Mouse (Mus musculus) c-Kit-negative CD71-positive TER-119-positive erythroid progenitor cells, embryonic 14.5 days (primary cell): Measurements from ENCODE around the gene Gm28035.

Experiments
- DNase-seq: peaks from one replicate; pipeline ENCODE4 v3.0.0-alpha.2; 2013; ENCODE audit warnings: low read depth, low spot score

Gm28035 gene

DNA sequence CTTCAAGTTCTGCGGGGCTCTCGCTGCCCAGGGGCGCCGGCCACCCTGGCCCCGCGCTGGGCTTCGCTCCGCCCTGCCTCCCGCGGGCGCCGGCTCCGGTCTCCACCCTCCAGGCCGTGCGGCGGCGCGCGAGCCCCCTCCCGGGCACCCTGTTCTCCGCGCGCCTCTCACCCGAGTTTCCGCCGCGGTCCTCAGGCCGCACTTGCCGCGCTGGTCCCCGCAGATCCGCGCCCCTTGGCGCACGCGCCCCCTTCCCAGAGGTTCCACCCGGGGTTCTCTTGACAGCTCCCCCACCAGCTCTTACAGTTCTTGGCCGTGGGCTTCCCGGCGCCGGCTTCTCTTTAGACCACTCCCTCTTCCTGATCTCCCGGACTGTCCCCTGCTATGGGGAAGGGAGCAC, 2.5 kb upstream of the Gm28035 start:
- DNase-seq: no peak

DNA sequence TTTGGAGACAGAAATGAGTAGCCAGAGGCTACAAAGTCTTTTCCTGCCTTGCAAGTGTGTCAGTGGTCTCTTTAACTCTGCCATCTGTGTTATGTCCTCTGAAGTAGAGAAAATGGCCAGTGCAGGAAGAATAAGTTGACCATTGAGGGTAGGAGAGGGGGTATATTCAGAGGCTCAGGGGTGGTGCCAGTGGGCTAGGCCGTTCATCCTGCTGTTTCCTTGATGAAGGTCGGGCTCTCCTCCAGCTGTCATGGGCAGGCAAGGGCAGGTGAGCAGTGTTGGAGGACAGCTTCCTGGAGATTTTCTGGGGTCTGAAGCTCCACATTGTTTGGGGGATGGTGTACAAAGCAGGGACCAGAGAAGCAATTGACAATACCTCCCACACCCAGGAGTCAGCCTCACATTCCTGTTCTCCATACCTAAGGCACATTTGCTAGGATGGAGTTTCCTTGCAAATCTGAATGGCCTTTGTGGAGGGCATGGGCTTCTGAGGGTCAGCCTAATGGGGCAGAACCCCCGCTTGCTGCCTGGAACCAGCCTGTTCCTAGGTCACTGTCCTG, 1.4 kb upstream of the Gm28035 start:
- DNase-seq: no peak

DNA sequence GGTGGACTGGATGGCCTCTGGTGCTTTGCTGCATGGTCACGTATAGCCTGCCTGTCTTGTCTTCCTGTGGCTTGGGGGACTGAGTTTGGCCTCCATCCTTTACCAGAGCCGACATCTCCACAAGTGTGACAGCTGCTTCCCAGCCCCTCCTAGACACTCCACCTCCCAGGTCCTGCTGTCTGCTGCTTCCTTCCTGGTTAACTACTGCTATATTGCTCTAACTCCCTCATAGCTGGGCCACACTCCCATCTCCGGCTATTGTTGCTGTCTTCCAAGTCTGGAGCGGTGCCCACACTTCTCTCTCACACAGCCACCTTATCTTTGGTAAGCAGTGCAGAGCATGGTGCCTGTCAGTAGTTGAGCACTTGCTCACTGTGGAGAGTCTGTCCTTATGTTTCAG, 590 bp upstream of the Gm28035 start:
- DNase-seq: no peak

DNA sequence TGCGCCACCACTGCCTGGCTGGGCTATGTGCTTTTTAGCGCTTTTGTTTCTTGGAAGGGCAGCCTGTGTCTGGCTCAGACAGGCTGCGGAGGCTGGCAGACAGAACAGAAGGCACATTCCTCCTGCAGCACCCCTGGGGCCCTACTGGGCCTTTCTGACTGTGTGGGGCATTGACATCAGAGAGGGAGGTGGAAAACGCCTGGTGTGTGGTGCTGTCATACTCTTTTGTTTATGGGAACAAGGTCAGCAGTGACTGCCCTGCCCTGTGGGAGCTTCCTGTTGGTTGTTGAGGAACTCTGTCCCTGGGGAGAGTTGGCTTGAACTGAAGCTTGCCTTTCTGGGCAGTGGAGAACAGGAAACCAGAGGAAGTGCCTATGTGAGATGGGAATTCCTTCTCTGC, 2.1 kb downstream of the Gm28035 start:
- no peak for DNase-seq

DNA sequence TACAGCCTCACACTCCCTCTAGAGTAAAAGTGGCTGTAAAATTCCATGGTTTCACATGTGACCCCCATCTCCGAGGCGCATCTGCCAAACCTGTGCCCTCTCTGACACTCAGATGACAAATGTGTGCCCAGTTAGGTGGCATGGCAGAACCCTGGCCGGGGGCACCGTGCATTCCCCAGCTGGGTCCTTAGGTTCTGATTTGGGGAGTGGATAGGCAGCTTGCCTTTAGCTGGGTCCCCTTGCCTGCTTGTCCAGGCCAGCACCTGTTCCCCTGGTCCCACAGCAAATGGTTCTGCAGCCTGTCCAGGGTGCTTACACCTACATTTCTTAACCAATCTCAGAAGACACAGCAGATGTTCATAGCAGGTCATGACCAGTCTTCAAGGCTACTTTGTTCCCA, 3.0 kb downstream of the Gm28035 start:
- DNase-seq: no peak

DNA sequence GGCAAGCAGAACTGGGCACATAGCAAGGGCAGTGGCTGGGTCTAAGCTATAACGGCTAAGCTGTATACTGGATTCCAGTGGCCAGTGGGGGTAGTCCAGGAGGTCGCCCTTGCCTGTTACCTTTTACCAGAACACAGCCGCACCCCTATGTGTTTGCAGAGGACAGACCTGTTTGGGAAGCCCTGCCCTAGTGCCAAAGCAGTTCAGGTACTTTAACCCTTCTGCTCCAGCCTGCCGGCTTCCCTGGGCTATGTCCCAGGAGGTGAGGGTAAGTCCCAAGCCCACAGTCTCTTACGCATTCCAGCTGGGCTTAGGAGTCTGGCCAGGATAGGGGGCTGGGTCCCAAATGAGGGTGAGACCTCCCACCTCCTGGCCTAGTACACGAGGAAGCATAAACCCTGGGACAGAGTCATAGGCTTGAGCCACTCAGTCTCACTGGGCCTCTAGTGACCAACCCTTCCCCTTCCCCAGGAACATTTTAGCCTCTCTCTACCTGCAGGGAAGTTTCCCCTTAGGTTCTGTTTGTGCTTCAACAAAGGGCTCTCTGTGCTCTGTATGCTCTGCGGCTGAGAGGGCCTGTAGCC, 4.3 kb downstream of the Gm28035 start:
- no peak for DNase-seq

DNA sequence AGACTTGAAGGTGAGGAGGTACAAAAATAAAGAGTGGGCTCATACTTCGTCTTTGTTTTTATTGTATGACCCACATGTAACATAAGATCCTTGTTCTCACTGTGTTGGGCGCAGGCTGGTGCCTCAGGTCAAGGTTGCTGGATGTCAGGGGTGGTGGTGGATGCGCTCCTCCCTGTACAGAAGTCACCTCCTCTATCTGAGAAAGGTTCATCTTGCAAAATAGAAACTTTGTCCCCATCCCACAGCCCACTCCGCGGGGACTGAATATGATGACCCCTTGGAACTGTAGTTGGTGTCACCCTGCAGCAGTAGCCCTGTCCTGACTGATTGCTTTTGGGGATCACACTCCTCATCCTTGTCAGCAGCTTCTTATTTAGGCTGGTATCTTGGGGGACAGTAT, 6.7 kb downstream of the Gm28035 start:
- no peak for DNase-seq

DNA sequence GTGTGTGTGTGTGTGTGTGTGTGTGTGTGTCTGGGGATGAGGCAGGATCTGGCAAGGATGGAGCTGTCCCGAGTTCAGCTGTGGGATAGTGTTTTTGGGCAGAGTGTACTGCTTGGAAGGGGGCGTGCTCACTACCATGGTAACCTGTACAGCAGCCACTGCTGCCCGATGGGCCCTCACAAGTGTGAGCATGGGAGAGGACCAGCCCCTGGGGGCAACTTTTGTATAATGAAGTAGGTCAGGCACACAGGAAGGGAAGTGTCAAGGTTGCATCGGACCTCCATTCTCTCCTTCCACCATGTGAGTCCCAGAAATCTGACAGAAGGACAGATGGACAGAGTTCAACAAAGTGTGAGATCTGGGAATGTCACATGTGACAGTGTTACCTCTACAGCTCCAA, 7.3 kb downstream of the Gm28035 start:
- DNase-seq: no peak

DNA sequence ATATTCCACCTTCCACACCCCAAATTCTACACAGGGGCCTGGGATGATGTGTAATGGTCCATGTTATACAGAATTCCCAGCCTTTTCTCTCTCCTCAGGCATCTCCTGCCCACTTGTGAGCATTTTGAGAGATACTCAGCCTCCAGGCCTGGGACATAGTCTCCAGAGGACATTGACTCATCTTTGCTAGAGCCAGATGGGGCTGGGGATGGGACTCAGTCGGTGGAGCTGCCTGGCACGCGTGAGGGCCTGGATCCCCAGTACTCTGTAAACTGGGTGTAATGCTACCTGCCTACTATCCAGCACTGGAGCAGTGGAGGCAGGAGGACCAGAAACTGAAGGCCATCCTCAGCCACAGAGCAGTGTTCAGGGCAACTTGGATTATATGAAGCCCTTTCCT, 8.8 kb downstream of the Gm28035 start:
- no peak for DNase-seq

DNA sequence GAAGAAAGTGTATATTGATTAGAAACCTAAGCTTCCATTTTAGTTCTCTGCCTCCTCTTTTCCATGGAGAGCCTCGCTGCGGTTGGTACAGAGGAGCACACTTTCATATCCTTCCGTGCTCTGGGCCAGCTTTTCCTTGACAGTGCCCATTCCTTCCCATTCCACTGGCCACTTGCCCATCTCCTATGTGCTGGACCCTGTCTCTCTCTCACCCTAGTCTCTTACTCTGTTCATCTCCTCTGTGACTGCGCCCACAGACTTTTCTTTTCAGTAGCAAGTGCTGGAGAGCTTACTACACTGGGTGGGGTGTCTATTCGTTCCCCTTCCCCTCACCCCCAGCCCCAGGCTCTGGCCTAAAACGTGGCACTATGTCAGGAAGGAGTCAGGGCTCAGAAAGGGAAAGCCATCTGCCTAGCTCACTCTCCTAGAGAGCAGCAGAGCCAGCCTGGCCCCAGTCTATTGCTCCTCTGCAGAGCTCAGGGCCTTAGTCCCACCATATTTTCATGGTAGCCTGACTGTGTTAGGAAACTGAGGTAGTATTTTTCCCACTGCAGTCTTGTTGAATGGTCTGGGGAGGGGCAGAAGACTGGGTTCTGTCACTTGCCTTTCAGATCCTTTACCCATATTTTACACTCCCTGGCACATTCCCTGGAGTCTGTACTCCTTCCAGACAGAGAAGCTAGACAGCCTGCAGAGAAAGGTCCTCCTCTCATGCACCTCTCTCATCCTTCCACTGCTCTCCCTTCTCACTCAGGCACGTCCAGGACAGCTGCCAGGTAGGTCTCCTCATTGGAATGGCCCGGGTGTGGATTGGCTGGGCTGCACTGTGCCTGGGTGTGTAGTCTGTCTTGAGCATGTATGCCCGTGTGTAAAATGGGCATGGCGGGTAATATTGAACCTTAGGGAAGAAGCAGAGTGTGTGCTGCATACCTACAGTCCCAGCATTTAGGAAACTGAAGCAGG, 10.1 kb downstream of the Gm28035 start:
- no peak for DNase-seq

DNA sequence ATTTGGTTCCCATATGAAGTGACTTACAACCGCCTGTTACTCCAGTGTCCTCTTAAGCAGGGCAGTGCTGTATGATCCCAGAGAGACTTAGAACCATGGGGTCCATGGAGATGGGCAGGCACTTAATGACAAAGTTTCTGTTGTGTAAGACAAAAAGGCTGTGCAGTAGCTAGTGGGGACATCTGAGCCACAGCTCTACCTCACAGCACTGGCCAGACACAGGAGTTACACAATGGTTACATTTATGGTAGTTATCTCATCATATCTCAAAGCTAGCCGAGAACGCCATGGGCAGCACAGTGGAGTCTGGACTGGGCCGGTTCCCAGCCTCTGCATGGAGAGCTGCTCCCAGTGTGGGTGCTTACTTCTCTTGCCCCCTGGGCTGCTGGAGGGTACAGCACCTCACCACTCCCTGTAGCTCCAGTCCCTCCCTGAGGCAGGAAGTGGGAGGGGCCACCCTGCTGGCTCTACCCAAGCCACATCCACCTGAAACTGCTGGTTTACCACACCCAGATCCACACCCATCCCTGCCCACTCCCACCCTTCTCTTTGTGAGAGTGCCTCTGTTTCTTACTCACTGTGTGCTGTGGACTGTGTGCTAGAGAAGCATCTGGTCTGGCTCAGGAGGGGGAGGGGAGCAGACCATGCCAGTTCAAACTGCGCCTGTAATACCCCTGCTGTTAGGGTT, 11.2 kb downstream of the Gm28035 start:
- DNase-seq: no peak

DNA sequence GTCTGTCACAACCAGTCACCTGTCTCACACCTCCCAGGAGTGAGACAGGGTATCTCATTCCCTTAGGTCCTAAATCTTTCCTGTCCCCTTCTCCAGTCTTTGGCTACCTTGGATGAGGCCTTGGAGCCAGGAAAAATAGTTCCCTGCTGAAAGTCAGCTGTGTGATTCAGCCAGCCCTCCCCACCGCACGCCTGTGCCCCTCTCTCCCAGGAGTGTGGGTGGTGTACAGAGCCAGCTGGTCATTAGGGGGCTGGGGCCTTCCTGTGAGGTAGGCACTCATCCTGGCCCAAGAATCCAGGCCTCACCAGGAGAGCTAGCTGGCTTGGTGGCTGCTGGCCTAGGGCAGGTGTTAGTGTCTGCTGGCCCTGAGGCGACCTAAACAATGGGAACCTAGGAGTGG, 12.2 kb downstream of the Gm28035 start:
- no peak for DNase-seq

DNA sequence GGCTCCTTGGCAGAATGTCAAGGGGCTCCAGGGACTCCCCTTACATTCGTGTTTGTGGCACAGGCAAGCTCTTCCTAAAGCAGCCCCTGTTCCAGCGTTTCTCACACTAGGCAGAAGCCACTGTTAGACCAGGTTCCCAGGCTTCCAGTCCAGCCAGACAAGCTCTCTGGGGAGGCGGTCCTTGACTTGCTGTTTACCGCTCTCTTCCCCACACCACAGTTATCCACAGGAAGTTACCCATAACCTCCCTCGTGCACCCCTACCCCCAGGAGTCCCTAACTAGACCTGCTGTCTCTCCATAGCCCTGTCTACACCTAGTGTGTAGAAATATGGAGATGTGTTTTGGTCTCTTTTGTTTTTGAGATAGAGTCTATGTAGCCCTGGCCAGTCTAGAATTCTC, 13.4 kb downstream of the Gm28035 start:
- no peak for DNase-seq

DNA sequence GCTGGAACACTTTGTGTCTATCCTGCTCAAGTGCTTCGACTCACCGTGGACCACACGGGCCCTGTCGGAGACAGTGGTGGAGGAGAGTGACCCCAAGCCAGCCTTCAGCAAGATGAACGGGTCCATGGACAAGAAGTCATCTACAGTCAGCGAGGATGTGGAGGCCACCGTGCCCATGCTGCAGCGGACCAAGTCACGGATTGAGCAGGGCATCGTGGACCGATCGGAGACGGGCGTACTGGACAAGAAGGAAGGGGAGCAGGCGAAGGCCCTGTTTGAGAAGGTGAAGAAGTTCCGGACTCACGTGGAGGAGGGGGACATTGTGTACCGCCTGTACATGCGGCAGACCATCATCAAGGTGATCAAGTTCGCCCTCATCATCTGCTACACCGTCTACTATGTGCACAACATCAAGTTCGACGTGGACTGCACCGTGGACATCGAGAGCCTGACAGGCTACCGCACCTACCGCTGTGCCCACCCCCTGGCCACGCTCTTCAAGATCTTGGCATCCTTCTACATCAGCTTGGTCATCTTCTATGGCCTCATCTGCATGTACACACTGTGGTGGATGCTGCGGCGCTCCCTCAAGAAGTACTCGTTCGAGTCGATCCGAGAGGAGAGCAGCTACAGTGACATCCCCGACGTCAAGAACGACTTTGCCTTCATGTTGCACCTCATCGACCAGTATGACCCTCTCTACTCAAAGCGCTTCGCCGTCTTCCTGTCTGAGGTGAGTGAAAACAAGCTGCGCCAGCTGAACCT, 15.4 kb downstream of the Gm28035 start:
- DNase-seq: no peak

DNA sequence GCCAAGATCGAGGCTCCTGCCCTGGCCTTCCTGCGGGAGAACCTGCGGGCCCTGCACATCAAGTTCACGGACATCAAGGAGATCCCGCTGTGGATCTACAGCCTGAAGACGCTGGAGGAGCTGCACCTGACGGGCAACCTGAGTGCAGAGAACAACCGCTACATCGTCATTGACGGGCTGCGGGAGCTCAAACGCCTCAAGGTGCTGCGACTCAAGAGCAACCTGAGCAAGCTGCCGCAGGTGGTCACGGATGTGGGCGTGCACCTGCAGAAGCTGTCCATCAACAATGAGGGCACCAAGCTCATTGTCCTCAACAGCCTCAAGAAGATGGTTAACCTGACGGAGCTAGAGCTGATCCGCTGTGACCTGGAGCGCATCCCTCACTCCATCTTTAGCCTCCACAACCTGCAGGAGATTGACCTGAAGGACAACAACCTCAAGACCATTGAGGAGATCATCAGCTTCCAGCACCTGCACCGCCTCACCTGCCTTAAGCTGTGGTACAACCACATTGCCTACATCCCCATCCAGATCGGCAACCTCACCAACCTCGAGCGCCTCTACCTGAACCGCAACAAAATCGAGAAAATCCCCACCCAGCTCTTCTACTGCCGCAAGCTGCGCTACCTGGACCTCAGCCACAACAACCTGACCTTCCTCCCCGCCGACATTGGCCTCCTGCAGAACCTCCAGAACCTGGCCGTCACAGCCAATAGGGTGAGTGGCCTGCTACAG, 16.4 kb downstream of the Gm28035 start:
- DNase-seq: no peak

DNA sequence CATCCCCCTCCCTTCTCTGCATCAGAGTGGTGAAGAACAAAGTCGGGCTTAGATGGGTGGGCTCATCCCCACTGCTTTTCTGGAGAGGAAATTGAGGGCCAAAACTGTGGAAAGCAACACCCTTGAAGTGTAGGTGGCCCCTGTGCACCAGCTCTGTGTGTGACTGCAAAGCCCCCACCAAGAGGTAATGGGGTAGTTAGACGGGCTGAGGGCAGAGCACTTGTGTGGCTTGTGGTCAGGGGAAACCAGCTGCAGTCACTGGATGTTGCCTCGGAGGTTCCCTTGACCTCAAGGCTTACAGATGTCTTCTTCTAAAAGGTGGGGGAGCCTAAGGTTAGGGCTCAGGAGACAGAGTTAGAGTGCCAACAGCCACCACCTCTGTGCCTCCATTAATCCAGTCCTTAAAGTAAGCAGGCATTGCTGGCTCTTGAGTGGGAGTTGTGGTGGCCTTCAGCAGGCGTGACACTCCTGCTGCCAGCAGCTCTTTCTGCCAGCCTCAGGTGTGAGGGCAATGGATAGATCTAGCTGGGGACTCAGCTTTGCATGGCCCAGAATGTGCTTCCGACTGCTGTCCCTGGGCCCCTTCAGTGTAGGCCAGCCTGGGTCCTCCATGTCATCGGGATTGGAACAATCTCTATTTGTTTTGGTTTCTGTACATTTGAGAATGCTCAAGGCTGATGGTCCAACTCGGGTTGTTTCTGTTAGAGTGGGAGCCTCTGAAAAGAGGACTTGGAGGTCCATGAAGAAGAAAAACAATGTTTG, 17.5 kb downstream of the Gm28035 start:
- no peak for DNase-seq

DNA sequence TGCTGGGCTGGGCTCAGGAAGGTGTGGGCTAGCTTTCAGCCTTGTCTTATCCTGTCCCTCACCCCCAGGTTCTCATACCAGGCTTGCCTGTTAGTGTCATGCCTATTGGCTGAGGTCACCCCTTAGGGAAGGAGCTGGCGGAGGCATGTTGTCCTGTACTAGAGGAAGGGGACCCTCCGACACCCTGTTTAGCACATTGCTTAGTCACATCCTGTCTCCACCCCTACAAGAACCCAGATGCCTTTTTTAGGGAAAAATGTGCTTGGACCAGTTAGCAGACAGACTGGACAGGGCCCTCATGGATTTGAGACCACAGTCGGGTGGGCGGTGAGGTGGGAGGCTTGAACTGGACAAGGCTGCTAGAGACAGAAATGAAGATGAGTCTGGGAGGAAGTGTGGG, 18.2 kb downstream of the Gm28035 start:
- DNase-seq: no peak

DNA sequence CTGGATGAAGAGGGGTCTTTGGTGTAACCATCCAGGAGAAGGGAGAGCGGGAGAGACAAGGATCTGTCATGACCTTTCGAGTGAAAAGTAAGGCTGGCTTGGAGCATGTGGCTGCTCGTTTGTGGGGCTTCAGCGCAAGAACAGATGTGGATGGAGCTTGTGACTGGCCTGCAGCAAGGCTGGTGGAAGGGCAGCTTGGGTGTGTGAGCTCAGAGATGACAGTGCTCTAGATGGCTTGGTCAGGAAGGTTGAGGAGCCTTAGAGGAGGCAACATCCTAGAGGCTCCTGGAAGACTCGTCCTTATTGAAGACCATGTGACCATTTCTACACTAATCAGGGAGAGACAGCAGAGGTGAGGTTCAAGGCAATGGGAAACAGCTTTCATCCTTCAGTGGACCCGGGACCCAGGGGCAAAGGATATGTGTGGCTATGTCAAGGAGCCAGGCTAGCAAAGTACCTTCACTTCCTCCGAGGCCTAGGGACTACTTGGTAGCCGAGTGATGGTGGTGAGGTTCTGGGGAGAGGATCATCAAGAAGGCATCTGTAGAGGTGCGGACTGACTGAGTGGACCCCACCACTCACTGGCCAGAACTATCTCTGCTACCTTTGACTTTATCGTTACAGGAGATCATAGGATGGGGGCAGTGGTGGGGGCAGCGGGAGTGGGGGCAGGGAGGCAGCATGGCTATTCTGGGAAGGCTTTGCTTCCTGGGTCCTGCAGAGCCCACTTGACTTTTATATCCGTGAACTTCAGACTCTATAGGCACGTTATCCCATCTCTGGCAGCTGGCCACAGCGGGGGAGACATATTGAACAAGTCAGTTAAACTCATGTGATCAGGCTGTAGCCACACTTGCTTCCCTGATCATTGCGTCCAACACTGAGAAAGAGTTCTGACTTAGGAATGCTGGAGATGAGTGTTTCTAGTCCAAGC, 19.0 kb downstream of the Gm28035 start:
- DNase-seq: no peak
